Mouse (Mus musculus): ENCODE measurements at regions not wholly inside any gene's neighbourhood (a gene's known extent, or its start where the extent isn't known, plus 50 kb on each side); places are given as distances from the start of the nearest gene placed in this dataset.
A peak's percentile ranks its signal among the peaks of the same experiment; 100 is the strongest.

DNA sequence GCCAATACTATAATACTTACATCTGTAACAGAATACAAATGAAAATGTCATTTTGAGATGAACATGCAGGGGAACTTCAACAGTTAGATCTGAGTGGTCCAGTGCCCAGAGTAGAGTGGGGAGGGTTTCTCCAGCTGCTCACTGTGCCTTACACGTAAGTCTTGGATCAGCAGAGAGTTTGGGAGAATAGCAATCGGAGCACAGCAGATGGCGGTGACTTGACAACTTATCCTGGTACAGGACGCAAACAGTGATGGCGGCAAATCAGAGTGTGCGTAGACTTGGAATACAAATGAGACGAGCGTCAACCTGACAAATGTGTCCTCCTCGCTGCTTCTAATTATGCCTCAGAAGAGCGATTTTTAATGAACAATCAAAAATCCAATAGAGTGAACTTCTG is 527.6 kb downstream of the Adgrl2 start:
- no peak for ATAC-seq (replicated peaks; ENCODE audit: poor library complexity, severe bottlenecking)

DNA sequence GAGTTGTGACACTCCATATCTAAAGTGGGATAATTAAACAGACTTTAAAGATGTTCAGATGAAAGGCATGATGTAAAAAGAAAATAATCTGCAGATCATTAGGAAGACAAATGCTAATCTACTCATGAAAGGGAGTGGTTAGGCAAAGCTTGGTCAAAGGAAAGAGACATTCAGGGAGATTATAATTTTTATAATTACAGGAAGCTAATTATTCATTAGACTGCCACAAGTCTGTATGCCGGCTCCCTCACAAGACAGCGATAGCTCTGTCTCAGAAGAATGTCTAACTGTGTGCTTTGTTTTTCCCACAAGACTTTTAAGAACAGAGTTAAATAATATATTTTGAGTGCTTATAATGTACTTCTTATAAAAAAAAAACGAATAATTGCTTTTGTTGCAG is 541.5 kb downstream of the Adgrl2 start:
- no peak for ATAC-seq (replicated peaks; ENCODE audit: poor library complexity, severe bottlenecking)

DNA sequence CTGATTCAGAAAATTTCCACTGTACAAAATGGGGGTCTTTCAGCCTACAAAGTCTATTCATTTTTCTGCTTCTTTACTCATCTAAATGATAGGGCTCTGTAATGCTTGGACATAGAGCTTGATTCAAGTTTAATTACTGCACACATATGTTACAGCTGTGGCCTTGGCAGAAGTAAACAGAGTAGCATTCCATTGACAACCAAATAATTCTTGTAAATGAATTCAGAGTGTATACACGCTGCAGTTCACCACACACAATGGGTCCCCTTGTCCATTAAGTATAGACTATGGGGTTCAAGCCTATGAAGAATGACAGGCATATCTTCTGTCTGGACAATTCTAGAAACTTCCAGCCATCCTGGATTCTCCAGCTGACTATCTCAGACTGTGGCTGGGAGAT is 541.9 kb downstream of the Adgrl2 start:
- ATAC-seq (replicated peaks; ENCODE audit: poor library complexity, severe bottlenecking): no peak

DNA sequence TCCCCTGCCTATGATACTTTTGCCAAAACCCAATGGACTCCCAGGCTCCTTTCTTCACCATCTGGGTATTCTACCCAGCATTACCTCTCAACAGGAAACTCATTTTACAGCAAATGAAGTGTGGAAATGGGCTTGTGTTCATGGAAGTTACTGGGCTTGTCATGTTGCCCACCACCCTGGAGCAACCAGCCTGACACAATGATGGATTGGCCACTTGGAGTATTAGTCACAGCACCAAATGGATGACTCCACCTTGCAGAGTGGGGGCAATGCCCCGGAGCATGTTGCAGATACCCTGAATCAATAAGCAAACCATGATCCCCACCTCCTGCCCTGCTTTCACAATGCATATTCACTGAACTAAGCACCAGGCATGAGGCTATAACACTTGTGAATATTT is 543.5 kb downstream of the Adgrl2 start:
- ATAC-seq (replicated peaks; ENCODE audit: poor library complexity, severe bottlenecking): no peak

DNA sequence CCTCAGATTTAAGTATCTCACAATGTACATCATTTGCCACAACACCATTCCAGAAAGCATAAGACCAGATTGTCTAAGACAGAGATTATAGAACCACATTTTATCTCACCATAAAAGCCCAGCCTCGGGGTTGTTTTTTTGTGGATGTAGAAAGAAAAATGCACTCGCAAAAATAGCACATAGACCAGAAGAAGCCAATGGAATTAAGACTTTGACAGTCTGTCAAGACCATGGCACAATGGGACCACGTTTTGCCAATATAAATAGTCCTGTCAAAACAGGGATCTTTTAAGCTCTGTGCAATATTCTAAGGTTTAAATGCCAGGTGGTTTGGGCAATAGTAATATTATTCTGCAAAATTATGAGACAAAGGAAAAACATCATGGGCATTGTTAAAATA is 547.3 kb downstream of the Adgrl2 start:
- ATAC-seq (replicated peaks; ENCODE audit: poor library complexity, severe bottlenecking): no peak

DNA sequence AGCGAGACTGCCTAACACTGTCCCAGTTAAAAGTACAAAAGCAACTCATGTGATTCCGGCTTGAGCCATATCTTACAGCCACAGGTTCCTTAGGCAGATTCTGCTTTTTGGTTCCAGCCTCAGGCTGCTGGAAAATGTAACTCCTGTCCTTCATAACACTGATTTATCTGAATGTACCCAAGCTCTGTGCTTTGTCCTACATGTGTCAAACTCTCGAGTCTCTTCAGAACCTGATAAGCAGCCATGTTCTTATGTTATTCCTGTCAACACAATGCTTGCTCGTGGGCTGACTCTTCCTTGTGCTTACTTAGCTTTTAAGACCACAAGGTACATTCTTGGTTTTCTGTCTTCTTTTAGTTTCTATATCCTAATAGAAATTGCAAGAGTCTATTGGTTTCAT is 556.3 kb downstream of the Adgrl2 start:
- ATAC-seq (replicated peaks; ENCODE audit: poor library complexity, severe bottlenecking): no peak

DNA sequence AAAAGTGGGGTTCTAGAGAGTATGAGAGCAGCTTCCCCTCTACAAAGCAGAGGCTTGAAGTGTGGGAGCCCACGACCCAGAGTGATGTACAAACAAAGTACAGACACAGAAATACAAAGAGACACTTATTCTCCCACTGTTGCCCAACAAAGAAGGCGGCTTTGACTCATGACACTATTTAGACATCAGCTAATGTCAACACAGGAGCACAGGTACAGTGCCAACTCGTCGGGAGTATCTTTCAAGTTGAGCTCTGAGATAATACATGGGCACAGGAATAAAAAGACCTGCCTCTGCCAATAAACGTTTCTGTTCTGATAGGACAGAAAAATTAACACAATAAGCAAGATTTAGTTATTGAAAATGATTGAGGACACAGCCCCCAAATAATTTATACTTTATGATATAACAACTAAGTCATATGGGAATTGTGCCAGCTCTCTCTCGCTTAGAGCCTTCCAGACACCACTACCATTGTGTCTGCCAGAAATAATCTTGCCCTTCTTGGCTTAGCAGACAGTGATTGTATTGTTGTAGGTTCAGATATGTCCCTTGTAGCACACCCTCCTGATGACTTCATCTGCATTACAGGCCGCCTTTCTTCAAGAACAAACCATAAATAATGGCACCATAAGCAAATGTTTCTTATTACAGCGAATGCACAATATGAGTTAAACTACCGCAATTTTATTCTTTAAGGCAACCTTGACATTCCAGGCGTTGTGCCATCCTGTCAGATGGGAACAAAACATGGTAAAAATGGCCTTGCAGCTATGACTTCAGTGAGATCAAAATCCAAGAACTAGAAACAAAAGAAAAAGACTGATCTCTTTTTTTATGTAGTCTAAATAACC is 561.1 kb downstream of the Adgrl2 start:
- no peak for ATAC-seq (replicated peaks; ENCODE audit: poor library complexity, severe bottlenecking)

DNA sequence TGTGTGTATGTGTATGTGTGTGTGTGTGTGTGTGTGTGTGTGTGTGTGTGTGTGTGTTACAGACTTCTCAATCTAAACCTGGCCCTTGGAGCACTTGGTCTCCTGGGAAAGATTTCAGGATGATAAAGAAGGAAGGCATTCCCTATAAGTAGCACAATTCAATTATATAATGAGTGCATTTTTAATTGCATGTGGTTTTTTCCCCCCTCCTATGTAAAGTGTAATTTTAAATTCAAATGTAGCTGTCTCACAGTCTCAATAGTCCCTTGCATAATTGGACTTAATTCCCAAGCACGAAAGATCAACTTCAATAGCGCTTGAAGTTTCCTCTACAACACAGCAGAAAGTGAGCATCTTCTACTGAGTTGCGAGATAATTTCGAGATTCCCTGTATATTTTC is 566.3 kb downstream of the Adgrl2 start:
- ATAC-seq (replicated peaks; ENCODE audit: poor library complexity, severe bottlenecking): no peak

DNA sequence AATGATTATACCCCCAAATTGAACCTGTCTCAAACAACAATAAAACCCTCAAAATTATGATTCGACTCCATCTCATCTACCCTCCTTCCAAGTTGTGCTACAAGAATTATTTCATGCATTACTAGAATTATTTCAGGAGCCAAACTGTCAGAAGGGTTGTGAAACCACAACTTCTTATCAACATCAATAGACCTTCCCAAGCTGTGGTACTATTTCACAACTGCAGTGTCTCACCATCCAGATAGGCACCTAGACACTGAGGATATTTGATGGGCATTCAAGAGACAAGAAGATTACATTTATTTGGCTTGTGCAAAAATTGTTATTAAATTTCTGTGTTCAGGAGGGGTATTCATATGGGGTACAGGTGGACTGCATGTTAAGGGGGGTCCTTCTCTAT is 567.0 kb downstream of the Adgrl2 start:
- peak; percentile 47 for ATAC-seq (replicated peaks; ENCODE audit: poor library complexity, severe bottlenecking)

DNA sequence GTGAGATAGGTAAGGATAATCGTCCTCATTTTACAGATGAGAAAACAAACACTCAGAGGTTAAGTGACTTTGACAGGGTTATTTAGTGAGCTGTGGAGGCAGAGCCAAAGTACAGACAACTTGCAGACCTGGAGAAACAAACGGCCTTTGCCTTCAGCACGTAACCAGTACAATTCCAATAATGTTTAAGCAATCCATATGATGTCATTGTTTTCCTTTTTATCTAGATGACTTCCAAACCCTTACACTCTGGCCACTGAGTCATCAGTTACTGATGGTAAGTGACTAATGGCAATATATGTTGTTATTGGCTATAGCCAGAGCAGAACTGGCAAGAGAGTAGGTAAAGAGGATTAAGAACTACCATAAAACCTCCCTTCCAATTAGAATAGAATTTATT is 567.6 kb downstream of the Adgrl2 start:
- no peak for ATAC-seq (replicated peaks; ENCODE audit: poor library complexity, severe bottlenecking)

DNA sequence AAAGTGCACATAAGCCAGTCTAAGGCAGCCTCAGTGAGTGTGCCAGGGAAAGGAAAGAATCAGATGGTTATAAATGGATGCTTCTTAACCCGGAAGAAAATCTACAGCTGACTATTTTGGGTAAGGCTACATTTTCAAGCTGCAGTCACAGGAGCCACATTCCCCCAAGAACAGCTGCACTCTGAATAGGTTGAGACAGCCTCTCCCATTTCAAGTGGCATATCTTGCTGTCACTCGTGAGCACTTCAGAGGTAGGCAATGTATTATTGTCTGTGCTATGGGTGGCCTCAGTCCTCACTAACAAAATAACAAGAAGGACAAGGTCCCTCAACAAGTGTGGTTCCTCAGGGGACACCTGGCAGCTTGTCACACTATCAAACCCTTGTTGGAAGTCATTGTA is 568.1 kb downstream of the Adgrl2 start:
- ATAC-seq (replicated peaks; ENCODE audit: poor library complexity, severe bottlenecking): no peak

DNA sequence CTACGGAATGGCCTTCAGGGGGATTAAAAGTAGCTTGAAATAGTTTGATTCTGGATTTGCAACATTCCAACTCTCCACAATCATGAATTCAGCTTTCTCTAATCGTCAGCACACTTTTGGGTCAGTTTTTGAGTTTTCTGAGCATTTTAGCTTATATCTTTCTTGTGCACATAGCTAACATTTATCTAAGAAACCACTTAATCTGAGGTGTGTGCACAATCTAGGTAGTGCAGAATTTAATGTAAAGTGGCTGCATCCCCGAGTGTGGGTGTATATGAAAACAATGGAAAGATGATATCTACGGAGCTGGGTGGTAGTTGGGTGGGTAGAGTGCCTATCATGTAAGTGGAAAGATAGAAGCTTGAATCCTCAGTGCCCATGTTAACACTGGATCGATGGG is 570.1 kb downstream of the Adgrl2 start:
- ATAC-seq (replicated peaks; ENCODE audit: poor library complexity, severe bottlenecking): no peak

DNA sequence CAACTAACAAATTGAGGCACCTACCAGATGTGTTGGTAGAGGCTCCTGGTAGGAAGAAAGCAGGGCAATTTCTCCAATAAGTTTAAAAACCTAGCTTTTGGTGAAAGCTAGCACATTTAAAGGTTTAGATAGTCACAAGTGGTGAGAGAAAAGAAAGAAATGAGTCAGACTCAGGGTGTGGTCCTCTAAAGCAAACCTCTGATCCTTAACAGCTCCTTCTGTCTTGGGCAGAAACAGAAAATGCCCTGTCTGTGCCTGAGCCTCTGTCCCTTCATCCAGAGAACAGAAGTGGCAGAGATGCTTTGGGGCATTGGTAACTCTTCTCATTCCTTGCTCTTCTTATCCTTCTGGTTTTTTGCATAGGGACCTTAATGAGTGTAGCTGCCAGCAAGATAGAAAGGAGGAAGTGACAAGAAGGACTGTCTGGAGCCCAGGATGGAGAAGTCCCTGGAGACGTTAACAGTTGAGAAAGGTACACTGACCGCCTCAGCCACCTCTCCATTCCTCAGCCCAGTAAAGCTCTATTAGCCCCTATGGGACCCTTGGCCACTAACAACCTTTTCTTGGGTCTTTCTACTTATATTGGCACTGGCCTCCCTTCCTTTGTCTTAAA is 570.8 kb downstream of the Adgrl2 start:
- ATAC-seq (replicated peaks; ENCODE audit: poor library complexity, severe bottlenecking): peak; percentile 78

DNA sequence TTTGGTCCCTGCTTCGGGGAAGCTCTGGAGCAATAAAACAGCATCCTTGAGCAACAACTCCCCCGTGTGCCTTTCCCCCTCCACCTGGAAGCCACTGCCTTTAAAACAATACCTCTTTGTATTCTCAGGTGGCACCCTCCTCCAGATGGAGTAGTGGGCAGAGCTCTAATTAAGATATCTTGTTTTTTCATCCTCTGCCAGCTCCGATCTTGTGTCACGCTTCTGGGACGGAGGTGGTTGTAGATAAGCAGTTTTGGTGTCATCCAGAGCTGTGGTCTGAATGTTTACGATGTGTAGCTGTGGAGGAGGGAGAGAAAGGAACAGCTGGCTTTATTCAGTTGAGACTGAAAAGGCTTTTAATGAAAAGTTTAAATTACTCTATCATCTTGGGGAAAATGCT is 572.3 kb downstream of the Adgrl2 start:
- no peak for ATAC-seq (replicated peaks; ENCODE audit: poor library complexity, severe bottlenecking)

DNA sequence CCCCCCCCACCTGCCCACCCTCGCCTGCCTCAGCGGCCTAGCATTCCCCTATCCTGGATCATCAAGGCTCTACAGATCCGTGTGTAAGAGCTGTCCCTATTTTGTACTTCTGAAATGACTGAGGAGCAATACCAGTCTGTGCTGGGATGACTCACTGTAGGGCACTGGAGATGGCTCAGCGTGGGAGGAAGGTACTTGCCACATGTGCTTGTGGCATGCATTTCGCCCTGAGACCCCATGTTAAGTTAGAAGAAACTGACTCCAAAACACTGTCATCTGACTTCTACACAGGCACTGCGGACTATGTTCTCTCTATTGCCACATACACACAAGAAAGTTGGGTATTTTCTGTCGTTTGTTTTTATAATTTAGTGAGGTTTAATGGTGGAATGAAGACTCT is 574.9 kb downstream of the Adgrl2 start:
- no peak for ATAC-seq (replicated peaks; ENCODE audit: poor library complexity, severe bottlenecking)

DNA sequence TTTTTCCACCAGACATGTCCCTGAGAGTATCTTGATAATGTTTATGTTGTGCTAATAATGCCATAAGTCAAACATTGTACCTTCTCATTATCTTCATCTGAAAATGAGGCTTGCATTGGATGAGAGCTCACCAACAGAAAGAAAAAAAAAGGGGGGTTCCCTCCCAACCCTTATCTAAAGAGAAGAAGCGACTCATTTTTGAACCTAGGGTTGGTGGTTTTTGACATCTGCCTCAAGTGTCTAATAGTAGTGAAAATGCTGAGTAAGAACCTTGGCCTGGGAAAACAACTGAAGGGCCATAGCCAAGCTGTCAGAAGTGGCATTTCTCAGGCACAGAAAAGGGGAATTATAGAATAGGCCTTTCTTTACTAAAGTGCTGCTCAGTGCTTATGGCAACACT is 577.3 kb downstream of the Adgrl2 start:
- ATAC-seq (replicated peaks; ENCODE audit: poor library complexity, severe bottlenecking): peak; percentile 17; the same call in 1 of the 2 replicates

DNA sequence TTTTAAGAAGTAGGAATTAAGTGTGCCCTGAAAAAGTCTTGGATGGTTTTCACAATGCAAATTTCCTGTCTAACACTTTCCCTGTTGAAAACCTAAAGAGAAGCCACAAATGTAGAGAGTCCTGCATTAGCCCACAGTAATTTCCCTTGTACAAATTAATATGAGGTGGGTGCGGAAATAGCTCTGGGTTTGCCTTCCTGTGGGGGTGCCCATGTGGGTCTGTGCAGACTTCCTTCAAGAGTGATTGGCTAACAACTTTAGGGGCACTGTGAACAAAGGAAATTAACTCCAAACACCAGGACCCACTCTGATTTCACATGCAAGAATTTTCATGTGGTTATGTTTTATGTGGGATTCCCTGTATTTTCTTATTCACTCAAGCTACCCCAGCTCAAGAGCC is 578.2 kb downstream of the Adgrl2 start:
- peak; percentile 85 for ATAC-seq (replicated peaks; ENCODE audit: poor library complexity, severe bottlenecking)

DNA sequence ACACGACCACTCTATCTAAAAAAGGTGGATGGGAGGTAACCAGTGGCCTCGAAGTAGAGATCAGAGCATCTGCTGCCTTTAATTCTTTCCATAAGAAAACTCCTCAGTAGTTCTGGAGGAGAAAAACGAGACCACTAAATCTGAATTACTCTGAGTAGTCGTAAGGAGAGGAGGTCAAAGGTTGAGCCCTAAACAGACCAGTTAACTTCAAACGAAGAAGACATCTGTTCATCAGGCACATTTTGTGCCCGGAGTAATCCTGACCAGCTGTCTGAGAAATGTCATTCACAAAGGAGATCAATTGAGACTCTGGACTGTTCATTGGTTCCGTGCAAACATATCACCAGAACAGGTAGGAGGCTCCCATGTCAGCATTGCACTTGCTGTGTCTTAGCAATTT is 592.0 kb downstream of the Adgrl2 start:
- no peak for ATAC-seq (replicated peaks; ENCODE audit: poor library complexity, severe bottlenecking)

DNA sequence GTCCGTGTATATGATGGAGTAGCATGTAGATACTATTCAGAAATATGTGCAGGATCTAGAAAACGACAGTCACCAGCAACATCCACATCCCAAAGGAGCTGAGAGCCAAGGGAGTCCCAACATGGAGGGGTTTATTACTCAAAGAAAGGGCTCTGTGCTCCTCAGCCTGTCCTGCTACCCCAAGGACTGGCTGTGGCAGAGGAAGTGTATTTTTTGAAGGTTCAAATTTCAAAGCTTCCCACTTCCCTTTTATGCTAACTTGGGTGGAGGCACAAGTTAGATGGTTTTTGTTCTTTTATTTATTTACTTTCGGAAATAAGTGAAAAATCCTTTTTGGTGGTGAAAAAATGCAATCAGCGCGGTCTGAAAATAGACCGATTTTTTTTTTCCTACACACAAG is 602.8 kb downstream of the Adgrl2 start:
- ATAC-seq (replicated peaks; ENCODE audit: poor library complexity, severe bottlenecking): peak; percentile 92

DNA sequence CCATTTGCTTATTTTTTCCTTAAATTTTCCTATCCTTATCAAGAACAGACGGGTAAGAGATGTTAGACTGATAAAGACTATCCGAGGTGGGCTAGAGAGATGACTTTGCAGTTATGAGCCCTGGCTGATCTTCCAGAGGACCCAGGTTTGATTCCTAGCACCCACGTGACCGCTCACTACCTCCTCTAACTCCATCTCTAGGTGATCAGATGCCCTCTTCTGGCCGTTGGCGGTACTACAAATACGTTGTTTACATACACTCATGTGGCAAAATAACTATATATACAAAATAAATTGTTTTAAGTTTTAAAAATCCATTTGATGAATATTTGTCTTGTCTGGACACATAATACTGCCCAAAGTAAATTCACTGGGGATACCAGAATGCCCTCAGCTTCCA is 604.6 kb downstream of the Adgrl2 start:
- ATAC-seq (replicated peaks; ENCODE audit: poor library complexity, severe bottlenecking): no peak

DNA sequence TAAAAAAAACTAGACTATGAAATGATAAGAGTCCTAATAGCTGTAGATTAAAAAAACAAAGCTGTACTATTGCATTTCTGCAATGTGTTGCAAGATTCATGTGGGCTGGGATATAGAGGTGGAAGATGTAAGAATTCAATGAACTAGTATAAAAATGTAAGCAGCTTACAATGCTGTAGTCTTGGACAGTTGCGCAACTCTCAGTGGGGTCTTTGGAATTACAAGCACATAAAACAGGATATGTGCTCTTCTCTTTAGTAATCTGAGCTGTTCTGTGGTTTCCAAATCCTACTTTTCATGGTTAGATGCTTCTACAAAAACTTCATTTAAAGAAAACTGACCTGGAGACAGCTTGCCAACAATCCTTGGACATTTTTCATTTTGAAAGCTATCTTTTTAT is 609.3 kb downstream of the Adgrl2 start:
- peak; percentile 94 for ATAC-seq (replicated peaks; ENCODE audit: poor library complexity, severe bottlenecking)

DNA sequence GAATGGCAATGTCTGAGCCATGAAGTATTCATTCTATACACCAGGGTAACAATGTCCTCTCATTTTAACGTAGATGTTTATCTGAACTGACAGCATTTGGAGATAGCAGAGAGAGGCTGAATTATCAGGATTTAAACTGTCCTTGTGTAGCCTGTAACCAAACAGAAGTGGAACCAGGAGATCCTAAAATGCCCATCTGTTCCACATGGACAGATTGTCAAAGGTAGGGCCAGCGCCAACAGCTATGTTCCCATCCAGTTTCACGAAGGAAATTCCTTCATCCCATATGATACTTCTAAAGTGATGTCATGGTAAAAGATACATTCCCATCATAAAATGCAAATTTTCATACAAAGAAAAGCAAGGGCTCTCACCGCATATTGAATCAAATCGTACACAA is 627.0 kb downstream of the Adgrl2 start:
- ATAC-seq (replicated peaks; ENCODE audit: poor library complexity, severe bottlenecking): no peak
